Comparison of ENCODE assay signal across 20 mouse cellular contexts in the genomic region with DNA sequence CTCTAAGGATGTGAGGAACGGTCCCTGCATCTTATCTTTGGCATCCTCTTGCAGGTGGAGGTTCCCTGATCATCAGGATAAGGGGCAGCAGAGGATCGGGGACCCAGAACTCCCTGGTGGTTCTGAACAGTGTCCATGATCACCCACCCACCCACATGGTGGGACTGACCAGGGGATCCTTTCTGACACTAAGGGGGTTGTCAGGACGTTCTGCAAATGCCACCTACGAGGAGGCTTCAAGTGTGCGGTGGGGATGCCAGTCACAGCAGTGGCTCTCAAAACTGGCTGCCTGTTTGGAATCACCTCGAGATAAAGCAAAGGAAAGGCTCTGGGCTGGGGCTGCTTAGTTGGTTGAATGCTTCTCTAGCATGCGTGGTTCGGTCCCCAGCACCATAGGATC. TPM values are rescaled to one million over a fixed set of nuclear protein-coding genes. Genes with fewer than 3 reads are reported as not detected.
DNase-seq lines count a peak whose midpoint lies in the region; ATAC-seq and TF ChIP-seq lines count a peak whose summit lies in the region.
"Had no signal": no experiment of that assay in that cellular context is flagged by ENCODE, and none has a peak within 500 bp of the region (broad histone marks: within the 10 kb centered on the region; RNA-seq: fewer than 3 reads in every experiment).

No protein-coding gene starts in this region.

- intact Hi-C loops in heart, postnatal 25 days (cut with DNase I): no loop called here

- H3K4me3 ChIP-seq in embryonic facial prominence, embryonic 10.5 days: no peak overlapping the region
- no peak overlapping the region for H3K4me3 ChIP-seq in stomach, postnatal 0 days (ENCODE audit: low read depth, low read length)
- H3K4me3 ChIP-seq: embryonic facial prominence, embryonic 12.5 days; forebrain, embryonic 13.5 days; forebrain, embryonic 15.5 days had no signal

- H3K9ac ChIP-seq in stomach, postnatal 0 days (ENCODE audit: low read length): no peak overlapping the region
- H3K9ac ChIP-seq: embryonic facial prominence, embryonic 12.5 days; forebrain, embryonic 13.5 days; forebrain, embryonic 15.5 days; forebrain, postnatal 0 days had no signal

- H3K36me3 ChIP-seq in embryonic facial prominence, embryonic 10.5 days (replicated peaks): no peaks in the 10 kb centered on the region
- H3K36me3 ChIP-seq in stomach, postnatal 0 days (ENCODE audit: control insufficient read depth, insufficient read depth, low read length): no peaks in the 10 kb centered on the region
- H3K36me3 ChIP-seq: embryonic facial prominence, embryonic 12.5 days; forebrain, embryonic 15.5 days had no signal

- H3K9me3 ChIP-seq in embryonic facial prominence, embryonic 10.5 days: no peaks in the 10 kb centered on the region
- H3K9me3 ChIP-seq in stomach, postnatal 0 days (ENCODE audit: control insufficient read depth, low read length): no peaks in the 10 kb centered on the region
- H3K9me3 ChIP-seq: embryonic facial prominence, embryonic 12.5 days; forebrain, embryonic 13.5 days; forebrain, embryonic 15.5 days had no signal

- ATAC-seq in stomach, postnatal 0 days (ENCODE audit: low FRiP score, low TSS enrichment): no peak
- ATAC-seq: forebrain, embryonic 13.5 days; forebrain, embryonic 15.5 days; forebrain, postnatal 0 days had no signal

- no peak for TF ChIP-seq EP300 in stomach, postnatal 0 days (optimal IDR thresholded peaks at IDR 0.05)

- peaks cover 11% of the 10 kb centered on the region; the same call in 1 of the 2 replicates for H3K4me1 ChIP-seq in embryonic facial prominence, embryonic 10.5 days
- no peaks in the 10 kb centered on the region for H3K4me1 ChIP-seq in stomach, postnatal 0 days (replicated peaks; ENCODE audit: control insufficient read depth, insufficient read depth)

- WGBS in embryonic facial prominence, embryonic 10.5 days: 79% methylated on average over 8 of the region's 8 CpGs
- whole genome bisulfite sequencing in stomach, postnatal 0 days: 71% methylated on average over 8 of the region's 8 CpGs

- DNase-seq in heart, adult 11 months: peak; percentile 85
- no peak for DNase-seq in heart, postnatal 25 days (ENCODE audit: low spot score)
- peak; percentile 36 for DNase-seq in testis, postnatal 10 days (ENCODE audit: low spot score)
- no peak for DNase-seq in testis, postnatal 14 days (ENCODE audit: low spot score)
- DNase-seq in embryonic facial prominence, embryonic 10.5 days (ENCODE audit: low spot score): peak; percentile 5
- peak; percentile 8 for DNase-seq in stomach, postnatal 0 days (ENCODE audit: low spot score)
- no peak for DNase-seq in cerebellum, postnatal 10 days
- DNase-seq: adrenal gland, adult 2 months; adrenal gland, postnatal 10 days; adrenal gland, postnatal 25 days; cerebellum, adult 11 months; cerebellum, adult 18-20 months; cerebellum, adult 8-10 months; cerebellum, adult 9-11 months; cerebellum, postnatal 25 days; embryo, embryonic 11 days; forebrain, postnatal 0 days had no signal

- H3K4me2 ChIP-seq in stomach, postnatal 0 days (replicated peaks; ENCODE audit: low read depth): no peak overlapping the region
- H3K4me2 ChIP-seq: embryonic facial prominence, embryonic 12.5 days; forebrain, embryonic 13.5 days; forebrain, embryonic 15.5 days had no signal

- no peak for TF ChIP-seq CTCF in stomach, postnatal 0 days (IDR thresholded peaks at IDR 0.05; ENCODE audit: low read depth)

- H3K27me3 ChIP-seq in embryonic facial prominence, embryonic 10.5 days (replicated peaks; ENCODE audit: low read depth, poor library complexity, severe bottlenecking): no peaks in the 10 kb centered on the region
- no peaks in the 10 kb centered on the region for H3K27me3 ChIP-seq in stomach, postnatal 0 days (ENCODE audit: control insufficient read depth, insufficient read depth, low read length)
- H3K27me3 ChIP-seq: embryonic facial prominence, embryonic 12.5 days; forebrain, embryonic 13.5 days; forebrain, embryonic 15.5 days had no signal

- no peak overlapping the region for H3K27ac ChIP-seq in embryonic facial prominence, embryonic 10.5 days (replicated peaks)
- no peak overlapping the region for H3K27ac ChIP-seq in stomach, postnatal 0 days (replicated peaks)
- H3K27ac ChIP-seq: embryonic facial prominence, embryonic 12.5 days; forebrain, embryonic 13.5 days; forebrain, embryonic 15.5 days had no signal

RNA-seq across cellular contexts. Expression of a gene that starts 49.0 kb away (rescaled TPM):
- total RNA-seq in heart, postnatal 25 days (2021): 1 to 10 TPM; 6.1 to 6.4 TPM
- 24.6 and 27.3 TPM in 2 replicates for polyA plus RNA-seq in embryonic facial prominence, embryonic 10.5 days (2016; fragmentation: Nextera tagmentation; extraction: Ambion mirVana)
- 17.0 and 19.4 TPM in 2 replicates for polyA plus RNA-seq in stomach, postnatal 0 days (2015; fragmentation: Nextera tagmentation; extraction: Ambion mirVana)

Comparison
In these comparisons a context has a peak if more than half of its experiments do, and no peak if none do; other contexts are left out.
1. DNase-seq: peak in heart, adult 11 months (single experiment), testis, postnatal 10 days (single experiment), embryonic facial prominence, embryonic 10.5 days (single experiment) and stomach, postnatal 0 days (single experiment); none in heart, postnatal 25 days (single experiment), testis, postnatal 14 days (single experiment) and cerebellum, postnatal 10 days (0 of 2).